Mouse (Mus musculus) forebrain, embryonic 14.5 days (tissue): Measurements from ENCODE around the gene Arl14ep. TPM values are rescaled to one million over a fixed set of nuclear protein-coding genes. Genes with fewer than 3 reads are reported as not detected.

Source experiments
- ATAC-seq: fragments of 200-750 bp; cut with Nextera tagmentation; 2 replicates; pipeline ENCODE4 v1.8.0; 2017; ENCODE audit warnings: mild to moderate bottlenecking, moderate library complexity
- DNase-seq: peaks from one replicate; pipeline ENCODE4 v3.0.0-alpha.2; 2015; ENCODE audit warnings: low spot score
- H3K27ac ChIP-seq: fragments of 300-500 bp; sonication (generic); 2 replicates; pipeline ENCODE4 v1.5.1; 2014; ENCODE audit warnings: low read depth, mild to moderate bottlenecking, control low read depth, low read length, moderate library complexity
- H3K27me3 ChIP-seq: fragments of 300-500 bp; sonication (generic); replicated peaks from 2 replicates; pipeline ENCODE4 v1.6.1; 2014; ENCODE audit warnings: low read length, control low read depth, mixed read lengths; ENCODE audit not compliant: control insufficient read depth, insufficient read depth
- H3K36me3 ChIP-seq: fragments of 300-500 bp; sonication (generic); 2 replicates; pipeline ENCODE4 v1.6.1; 2014; ENCODE audit warnings: low read length, control low read depth; ENCODE audit not compliant: control insufficient read depth, insufficient read depth
- H3K4me1 ChIP-seq: fragments of 300-500 bp; sonication (generic); 2 replicates; pipeline ENCODE4 v1.6.1; 2014; ENCODE audit warnings: antibody characterized with exemption, low read length, control low read depth; ENCODE audit not compliant: control insufficient read depth, insufficient read depth
- H3K4me2 ChIP-seq: fragments of 300-500 bp; sonication (generic); 2 replicates; pipeline ENCODE4 v1.6.1; 2014; ENCODE audit warnings: mild to moderate bottlenecking, control low read depth, low read length
- H3K4me3 ChIP-seq: fragments of 300-500 bp; sonication (generic); 2 replicates; pipeline ENCODE4 v1.5.1; 2014; ENCODE audit warnings: low read depth, low read length, control low read depth
- H3K9ac ChIP-seq: fragments of 300-500 bp; sonication (generic); 2 replicates; pipeline ENCODE4 v1.6.1; 2014; ENCODE audit warnings: mild to moderate bottlenecking, low read length, control low read depth, moderate library complexity
- H3K9me3 ChIP-seq: fragments of 300-500 bp; sonication (generic); replicated peaks from 2 replicates; pipeline ENCODE4 v1.6.1; 2016; ENCODE audit warnings: low read length, control low read depth, mixed read lengths; ENCODE audit not compliant: control insufficient read depth
- WGBS: fragments of 180-500 bp; shearing (Covaris S2); extraction: QIAGEN DNeasy Blood & Tissue Kit; methylation state at CpG from one replicate; pipeline ENCODE4 v1.1.7; 2014; 5-methylcytosine and 5-hydroxymethylcytosine counted together
- polyA plus RNA-seq: library from polyadenylated mRNA; unstranded; fragments of >200 nt; fragmentation: Nextera tagmentation; extraction: Ambion mirVana; gene quantifications from 2 replicates; pipeline ENCODE4 v1.2.1, GENCODE M21; 2014

The Arl14ep gene
- polyA plus RNA-seq, 1 experiment from 2014 or later = 36.8 TPM

DNA sequence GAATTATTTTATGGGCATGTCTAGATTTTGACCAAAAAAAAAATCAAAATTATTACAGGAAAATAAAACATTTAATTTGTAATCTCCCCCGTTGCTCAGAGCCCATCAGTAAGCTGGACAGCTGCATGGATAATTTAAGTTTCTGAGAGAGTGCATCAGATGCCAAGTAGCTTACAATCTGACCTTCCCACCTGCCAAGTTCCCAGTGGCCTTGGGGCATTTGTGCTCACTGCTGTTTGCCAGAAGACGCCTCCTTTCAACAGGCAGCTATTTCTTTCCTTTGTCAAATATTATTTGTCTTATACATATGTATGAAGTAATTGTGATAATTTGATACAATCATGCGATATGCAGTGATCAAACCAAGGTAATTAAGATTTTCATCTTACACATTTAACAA lies 44.3 kb downstream of the Arl14ep start:
- Histone ChIP-seq H3K27ac (no peak overlapping the region), H3K4me3 (no peak overlapping the region), H3K9ac (no peak overlapping the region), H3K4me1 (no peaks in the 10 kb centered on the region), H3K36me3 (no peaks in the 10 kb centered on the region), H3K27me3 (no peaks in the 10 kb centered on the region), H3K9me3 (no peaks in the 10 kb centered on the region), H3K4me2 (no peak overlapping the region)
- DNase-seq = no peak
- no peak for ATAC-seq
- 43% methylated on average over 3 of the region's 3 CpGs for WGBS

Other genes with a start within 250 kb of the Arl14ep start
- not detected in 2 replicates for gene Fshb, start 85.2 kb upstream of the Arl14ep start, polyA plus RNA-seq